Mouse (Mus musculus) limb, embryonic 13.5 days (tissue): ENCODE measurements around the gene Tph2. TPM values are rescaled to one million over a fixed set of nuclear protein-coding genes. Genes with fewer than 3 reads are reported as not detected.

ENCODE experiments used
- ATAC-seq: fragments of 200-750 bp; cut with Nextera tagmentation; 2 replicates; pipeline ENCODE4 v1.8.0; 2017; ENCODE audit warnings: low read depth, moderate number of reproducible peaks, moderate TSS enrichment; ENCODE audit not compliant: low FRiP score
- H3K27ac ChIP-seq: fragments of 300-500 bp; sonication (generic); 2 replicates; pipeline ENCODE4 v1.5.1; 2015; ENCODE audit warnings: inconsistent platforms, mild to moderate bottlenecking, moderate library complexity
- H3K27me3 ChIP-seq: fragments of 300-500 bp; sonication (generic); 2 replicates; pipeline ENCODE4 v1.6.1; 2015; ENCODE audit warnings: mild to moderate bottlenecking, inconsistent platforms
- H3K36me3 ChIP-seq: fragments of 300-500 bp; sonication (generic); 2 replicates; pipeline ENCODE4 v1.6.1; 2015; ENCODE audit warnings: inconsistent platforms, mild to moderate bottlenecking, moderate library complexity
- H3K4me1 ChIP-seq: fragments of 300-500 bp; sonication (generic); 2 replicates; pipeline ENCODE4 v1.6.1; 2015; ENCODE audit warnings: inconsistent platforms
- H3K4me2 ChIP-seq: fragments of 300-500 bp; sonication (generic); replicated peaks from 2 replicates; pipeline ENCODE4 v1.6.1; 2015; ENCODE audit warnings: inconsistent platforms, mild to moderate bottlenecking, moderate library complexity
- H3K4me3 ChIP-seq: fragments of 300-500 bp; sonication (generic); 2 replicates; pipeline ENCODE4 v1.5.1; 2015; ENCODE audit warnings: moderate library complexity, mild to moderate bottlenecking, inconsistent platforms
- H3K9ac ChIP-seq: fragments of 300-500 bp; sonication (generic); 2 replicates; pipeline ENCODE4 v1.6.1; 2015; ENCODE audit warnings: mild to moderate bottlenecking, inconsistent platforms
- H3K9me3 ChIP-seq: fragments of 300-500 bp; sonication (generic); 2 replicates; pipeline ENCODE4 v1.6.1; 2016; ENCODE audit warnings: inconsistent platforms
- WGBS: fragments of 180-500 bp; shearing (Covaris S2); methylation state at CpG from one replicate; pipeline ENCODE4 v1.1.7; 2015; 5-methylcytosine and 5-hydroxymethylcytosine counted together
- polyA plus RNA-seq: library from polyadenylated mRNA; unstranded; fragments of >200 nt; fragmentation: Nextera tagmentation; extraction: Ambion mirVana; gene quantifications from 2 replicates; pipeline ENCODE4 v1.2.1, GENCODE M21; 2015

Gene Tph2
- polyA plus RNA-seq, 1 experiment from 2014 or later = 0.06 TPM

GRCm38 (mm10) chr10:115175591-115175991, 9.2 kb downstream of the Tph2 start:
- H3K4me1 ChIP-seq = 0 out of 2 replicates have a peak, but pooled peaks cover 4% of the 10 kb centered on the region
- no peak for ATAC-seq
- no peaks in the 10 kb centered on the region for H3K9me3 ChIP-seq
- no peak overlapping the region for H3K9ac ChIP-seq
- H3K4me3 ChIP-seq = no peak overlapping the region
- H3K4me2 ChIP-seq = no peak overlapping the region
- no peaks in the 10 kb centered on the region for H3K27me3 ChIP-seq
- H3K36me3 ChIP-seq = no peaks in the 10 kb centered on the region
- 40% methylated on average over 12 of the region's 12 CpGs for WGBS
- H3K27ac ChIP-seq = no peak overlapping the region

GRCm38 (mm10) chr10:115173336-115173735, 11.5 kb downstream of the Tph2 start:
- no peaks in the 10 kb centered on the region for H3K36me3 ChIP-seq
- WGBS = 77% methylated on average over 10 of the region's 10 CpGs
- no peaks in the 10 kb centered on the region for H3K9me3 ChIP-seq
- H3K4me2 ChIP-seq = no peak overlapping the region
- no peaks in the 10 kb centered on the region for H3K27me3 ChIP-seq
- no peak for ATAC-seq
- H3K27ac ChIP-seq = no peak overlapping the region
- H3K4me3 ChIP-seq = no peak overlapping the region
- no peak overlapping the region for H3K9ac ChIP-seq
- peaks cover 13% of the 10 kb centered on the region; the same call in 1 of the 2 replicates for H3K4me1 ChIP-seq

- Histone ChIP-seq H3K4me2 (no peak overlapping the region), H3K27ac (no peak overlapping the region), H3K9me3 (no peaks in the 10 kb centered on the region), H3K4me3 (no peak overlapping the region), H3K9ac (no peak overlapping the region), H3K4me1 (peaks cover 13% of the 10 kb centered on the region; the same call in 1 of the 2 replicates), H3K27me3 (no peaks in the 10 kb centered on the region), H3K36me3 (no peaks in the 10 kb centered on the region)
- WGBS = 53% methylated on average over 8 of the region's 8 CpGs
- ATAC-seq = peak; percentile 33; the same call in 1 of the 2 replicates
Observed at GRCm38 (mm10) chr10:115171351-115171818, 13.4 kb downstream of the Tph2 start.

- Histone ChIP-seq H3K27me3 (no peaks in the 10 kb centered on the region), H3K9ac (no peak overlapping the region), H3K4me1 (peaks cover 13% of the 10 kb centered on the region; the same call in 1 of the 2 replicates), H3K4me2 (no peak overlapping the region), H3K36me3 (no peaks in the 10 kb centered on the region), H3K4me3 (no peak overlapping the region), H3K27ac (no peak overlapping the region), H3K9me3 (no peaks in the 10 kb centered on the region)
- no peak for ATAC-seq
- WGBS = 93% methylated on average over 7 of the region's 7 CpGs
Observed at GRCm38 (mm10) chr10:115170496-115171350, 14.1 kb downstream of the Tph2 start.

- H3K4me2 ChIP-seq = no peak overlapping the region
- ATAC-seq = no peak
- no peak overlapping the region for H3K4me3 ChIP-seq
- no peaks in the 10 kb centered on the region for H3K9me3 ChIP-seq
- no peak overlapping the region for H3K9ac ChIP-seq
- no peaks in the 10 kb centered on the region for H3K36me3 ChIP-seq
- H3K27me3 ChIP-seq = 0 out of 2 replicates have a peak, but pooled peaks cover 2% of the 10 kb centered on the region
- no peak overlapping the region for H3K27ac ChIP-seq
- H3K4me1 ChIP-seq = peaks cover 9% of the 10 kb centered on the region; the same call in 1 of the 2 replicates
- WGBS = 18% methylated on average over 9 of the region's 9 CpGs
Observed at GRCm38 (mm10) chr10:115169410-115169809, 15.4 kb downstream of the Tph2 start.

GRCm38 (mm10) chr10:115160289-115160688, 24.5 kb downstream of the Tph2 start:
- Histone ChIP-seq H3K9ac (no peak overlapping the region), H3K27ac (no peak overlapping the region), H3K4me1 (no peaks in the 10 kb centered on the region), H3K27me3 (0 out of 2 replicates have a peak, but pooled peaks cover 6% of the 10 kb centered on the region), H3K4me2 (no peak overlapping the region), H3K9me3 (no peaks in the 10 kb centered on the region), H3K4me3 (no peak overlapping the region), H3K36me3 (no peaks in the 10 kb centered on the region)
- no peak for ATAC-seq
- WGBS = 68% methylated on average over 5 of the region's 5 CpGs

- Histone ChIP-seq H3K9ac (no peak overlapping the region), H3K4me1 (no peaks in the 10 kb centered on the region), H3K36me3 (no peaks in the 10 kb centered on the region), H3K4me2 (no peak overlapping the region), H3K27ac (no peak overlapping the region), H3K27me3 (no peaks in the 10 kb centered on the region), H3K4me3 (no peak overlapping the region), H3K9me3 (no peaks in the 10 kb centered on the region)
- 63% methylated on average over 5 of the region's 5 CpGs for WGBS
- no peak for ATAC-seq
Observed at GRCm38 (mm10) chr10:115147308-115147707, 37.5 kb downstream of the Tph2 start.

- WGBS = 84% methylated on average over 8 of the region's 8 CpGs
- Histone ChIP-seq H3K9ac (no peak overlapping the region), H3K36me3 (no peaks in the 10 kb centered on the region), H3K27ac (no peak overlapping the region), H3K4me2 (no peak overlapping the region), H3K4me1 (no peaks in the 10 kb centered on the region), H3K9me3 (no peaks in the 10 kb centered on the region), H3K4me3 (no peak overlapping the region), H3K27me3 (no peaks in the 10 kb centered on the region)
- ATAC-seq = no peak
Observed at GRCm38 (mm10) chr10:115146257-115146898, 38.4 kb downstream of the Tph2 start.

- Histone ChIP-seq H3K27me3 (no peaks in the 10 kb centered on the region), H3K4me3 (no peak overlapping the region), H3K4me2 (no peak overlapping the region), H3K4me1 (no peaks in the 10 kb centered on the region), H3K9ac (no peak overlapping the region), H3K9me3 (no peaks in the 10 kb centered on the region), H3K36me3 (no peaks in the 10 kb centered on the region), H3K27ac (no peak overlapping the region)
- ATAC-seq = no peak
- 30% methylated on average over 5 of the region's 5 CpGs for WGBS
Observed at GRCm38 (mm10) chr10:115144542-115144941, 40.3 kb downstream of the Tph2 start.

GRCm38 (mm10) chr10:115143641-115144040, 41.2 kb downstream of the Tph2 start:
- H3K9ac ChIP-seq = no peak overlapping the region
- H3K4me1 ChIP-seq = no peaks in the 10 kb centered on the region
- H3K4me3 ChIP-seq = no peak overlapping the region
- no peaks in the 10 kb centered on the region for H3K9me3 ChIP-seq
- WGBS = 54% methylated on average over 6 of the region's 6 CpGs
- no peaks in the 10 kb centered on the region for H3K36me3 ChIP-seq
- ATAC-seq = no peak
- H3K27ac ChIP-seq = no peak overlapping the region
- no peak overlapping the region for H3K4me2 ChIP-seq
- no peaks in the 10 kb centered on the region for H3K27me3 ChIP-seq

- no peaks in the 10 kb centered on the region for H3K27me3 ChIP-seq
- H3K4me3 ChIP-seq = no peak overlapping the region
- no peak overlapping the region for H3K27ac ChIP-seq
- WGBS = 77% methylated on average over 6 of the region's 7 CpGs
- no peak for ATAC-seq
- no peaks in the 10 kb centered on the region; the same call in 1 of the 2 replicates for H3K9me3 ChIP-seq
- no peaks in the 10 kb centered on the region for H3K36me3 ChIP-seq
- no peak overlapping the region for H3K9ac ChIP-seq
- no peaks in the 10 kb centered on the region for H3K4me1 ChIP-seq
- no peak overlapping the region for H3K4me2 ChIP-seq
Observed at GRCm38 (mm10) chr10:115137016-115137415, 47.8 kb downstream of the Tph2 start.

GRCm38 (mm10) chr10:115127907-115128306, 56.9 kb downstream of the Tph2 start:
- Histone ChIP-seq H3K4me1 (peaks cover 4% of the 10 kb centered on the region; the same call in 1 of the 2 replicates), H3K27me3 (no peaks in the 10 kb centered on the region), H3K4me2 (no peak overlapping the region), H3K27ac (no peak overlapping the region), H3K9me3 (no peaks in the 10 kb centered on the region), H3K36me3 (no peaks in the 10 kb centered on the region), H3K4me3 (no peak overlapping the region), H3K9ac (no peak overlapping the region)
- no peak for ATAC-seq
- WGBS = 59% methylated on average over 1 of the region's 1 CpGs
